Mouse (Mus musculus) forebrain, embryonic 13.5 days (tissue): ENCODE data around the gene Tbl3. TPM values are rescaled to one million over a fixed set of nuclear protein-coding genes. Genes with fewer than 3 reads are reported as not detected.
"Not testable (repeated sequence)": the region's sequence is repeated elsewhere in the genome, so short reads cannot be mapped to it uniquely, and the experiment has no call there.

Experiments used
- ATAC-seq: fragments of 200-750 bp; cut with Nextera tagmentation; 2 replicates; pipeline ENCODE4 v1.8.0; 2017
- H3K27ac ChIP-seq: fragments of 300-500 bp; sonication (generic); 2 replicates; pipeline ENCODE4 v1.5.1; 2015; ENCODE audit warnings: inconsistent platforms, mild to moderate bottlenecking, moderate library complexity
- H3K27me3 ChIP-seq: fragments of 300-500 bp; sonication (generic); 2 replicates; pipeline ENCODE4 v1.6.1; 2015; ENCODE audit warnings: mild to moderate bottlenecking, inconsistent platforms
- H3K36me3 ChIP-seq: fragments of 300-500 bp; sonication (generic); 2 replicates; pipeline ENCODE4 v1.6.1; 2015; ENCODE audit warnings: mild to moderate bottlenecking, inconsistent platforms; ENCODE audit not compliant: poor library complexity, severe bottlenecking
- H3K4me1 ChIP-seq: fragments of 300-500 bp; sonication (generic); 2 replicates; pipeline ENCODE4 v1.6.1; 2015; ENCODE audit warnings: inconsistent platforms
- H3K4me2 ChIP-seq: fragments of 300-500 bp; sonication (generic); 2 replicates; pipeline ENCODE4 v1.6.1; 2015; ENCODE audit warnings: inconsistent platforms, mild to moderate bottlenecking, moderate library complexity
- H3K4me3 ChIP-seq: fragments of 300-500 bp; sonication (generic); 2 replicates; pipeline ENCODE4 v1.5.1; 2015; ENCODE audit warnings: mild to moderate bottlenecking, inconsistent platforms
- H3K9ac ChIP-seq: fragments of 300-500 bp; sonication (generic); 2 replicates; pipeline ENCODE4 v1.6.1; 2015; ENCODE audit warnings: mild to moderate bottlenecking, inconsistent platforms
- H3K9me3 ChIP-seq: fragments of 300-500 bp; sonication (generic); replicated peaks from 2 replicates; pipeline ENCODE4 v1.6.1; 2016; ENCODE audit warnings: inconsistent platforms
- WGBS: fragments of 180-500 bp; shearing (Covaris S2); methylation state at CpG from one replicate; pipeline ENCODE4 v1.1.7; 2015; 5-methylcytosine and 5-hydroxymethylcytosine counted together
- polyA plus RNA-seq: library from polyadenylated mRNA; unstranded; fragments of >200 nt; fragmentation: Nextera tagmentation; extraction: Ambion mirVana; gene quantifications from 2 replicates; pipeline ENCODE4 v1.2.1, GENCODE M21; 2015

The Tbl3 gene
- polyA plus RNA-seq, 1 experiment from 2014 or later: 86.9 TPM

DNA sequence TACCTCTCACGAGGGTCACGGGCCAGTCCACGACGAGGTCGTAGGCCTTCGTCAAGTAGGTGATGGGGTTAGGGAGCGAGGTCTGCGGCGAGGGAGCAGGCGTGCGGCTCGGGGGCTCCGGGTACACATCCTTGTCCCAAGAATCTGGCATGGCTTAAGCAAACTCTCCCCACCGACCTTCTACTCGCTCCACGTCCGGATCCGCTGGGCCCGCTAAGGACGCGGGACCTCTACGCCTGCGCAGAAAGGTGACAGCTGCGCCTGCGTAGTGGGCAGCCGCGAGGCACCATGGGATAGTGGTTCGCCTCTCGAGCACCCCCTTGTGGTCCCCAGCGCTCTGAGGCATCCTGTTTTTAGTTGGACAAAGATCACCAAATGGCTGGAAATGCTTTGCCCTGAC is 16.7 kb upstream of the Tbl3 start, which contains the start of gene Ndufb10:
Gene Ndufb10 (minus strand): TSS at position 295 of the 400 bp plus-strand sequence.
- Histone ChIP-seq H3K9me3 (no peaks in the 10 kb centered on the region), H3K27ac (peak within 1 kb of the TSS; percentile 65), H3K4me1 (peaks cover 31% of the 10 kb centered on the region), H3K36me3 (peaks cover 17% of the 10 kb centered on the region), H3K27me3 (peaks cover 10% of the 10 kb centered on the region), H3K9ac (peak within 1 kb of the TSS; percentile 96), H3K4me3 (peak within 1 kb of the TSS; percentile 82), H3K4me2 (peak within 1 kb of the TSS; percentile 94)
- ATAC-seq: peak; percentile 74
- WGBS: under 1% methylated on average over 30 of the region's 30 CpGs

GRCm38 (mm10) chr17:24723881-24724180 is 16.4 kb upstream of the Tbl3 start:
- Histone ChIP-seq H3K36me3 (peaks cover 17% of the 10 kb centered on the region), H3K4me2 (peak overlapping the region; percentile 94), H3K9ac (peak overlapping the region; percentile 96), H3K27ac (peak overlapping the region; percentile 65; the same call in 1 of the 2 replicates), H3K9me3 (no peaks in the 10 kb centered on the region), H3K27me3 (peaks cover 10% of the 10 kb centered on the region), H3K4me1 (peaks cover 35% of the 10 kb centered on the region), H3K4me3 (peak overlapping the region; percentile 82)
- ATAC-seq: peak; percentile 1; the same call in 1 of the 2 replicates
- WGBS: under 1% methylated on average over 15 of the region's 15 CpGs

- Histone ChIP-seq H3K4me2 (peak overlapping the region; percentile 94), H3K4me3 (peak overlapping the region; percentile 82), H3K4me1 (peaks cover 39% of the 10 kb centered on the region), H3K9ac (peak overlapping the region; percentile 96), H3K36me3 (peaks cover 17% of the 10 kb centered on the region), H3K9me3 (no peaks in the 10 kb centered on the region), H3K27me3 (peaks cover 10% of the 10 kb centered on the region), H3K27ac (0 out of 2 replicates have a peak overlapping the region, but pooled peaks have one; percentile 65)
- ATAC-seq: no peak
- WGBS: 3% methylated on average over 12 of the region's 12 CpGs
These were observed 15.8 kb upstream of the Tbl3 start for GRCm38 (mm10) chr17:24723122-24723880.

DNA sequence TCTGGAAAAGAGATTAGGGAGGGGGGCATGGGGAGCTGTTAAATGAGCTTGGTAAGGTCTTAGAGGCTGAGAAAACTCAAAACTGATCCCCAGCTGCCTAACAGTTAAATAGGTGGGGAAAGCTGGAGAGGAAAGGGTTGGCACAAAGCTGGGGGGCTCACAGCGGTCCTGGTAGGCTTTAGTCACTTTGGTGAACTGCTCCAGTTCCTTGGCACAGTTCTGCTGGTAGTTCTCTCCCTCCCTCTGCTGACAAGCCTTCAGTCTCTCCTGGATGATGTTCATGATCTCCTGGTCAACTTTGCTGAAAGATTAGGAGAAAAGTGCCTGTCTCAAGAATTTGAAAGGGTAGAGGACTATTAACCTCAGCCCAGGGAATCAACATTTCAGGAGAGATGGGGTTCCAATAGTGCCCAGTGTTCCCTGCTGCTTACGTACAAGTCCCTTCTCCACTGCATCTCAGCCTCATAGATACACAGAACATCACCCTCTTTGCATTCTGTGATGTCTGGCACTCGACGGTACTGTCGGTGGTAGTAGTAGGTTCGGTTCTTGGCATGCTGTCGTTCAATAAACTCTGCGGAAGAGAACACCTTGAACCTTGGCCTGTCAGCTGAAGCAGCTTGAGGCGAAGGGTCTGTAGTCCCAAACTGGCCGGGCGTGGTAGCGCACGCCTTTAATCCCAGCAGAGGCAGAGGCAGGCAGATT is 14.9 kb upstream of the Tbl3 start:
- Histone ChIP-seq H3K4me1 (peaks cover 39% of the 10 kb centered on the region), H3K36me3 (peaks cover 23% of the 10 kb centered on the region), H3K27ac (no peak overlapping the region; the same call in 1 of the 2 replicates), H3K4me3 (peak overlapping the region; percentile 82), H3K4me2 (peak overlapping the region; percentile 87), H3K9ac (peak overlapping the region; percentile 50), H3K27me3 (0 out of 2 replicates have a peak, but pooled peaks cover 2% of the 10 kb centered on the region), H3K9me3 (no peaks in the 10 kb centered on the region)
- 41% methylated on average over 13 of the region's 13 CpGs for WGBS
- ATAC-seq: no peak

- Histone ChIP-seq H3K4me2 (peak overlapping the region; percentile 87), H3K36me3 (peaks cover 30% of the 10 kb centered on the region), H3K4me3 (peak overlapping the region; percentile 83), H3K4me1 (peaks cover 39% of the 10 kb centered on the region), H3K9ac (peak overlapping the region; percentile 68)
- not testable (repeated sequence) for H3K27me3 ChIP-seq, H3K9me3 ChIP-seq, ATAC-seq, H3K27ac ChIP-seq
- WGBS: 70% methylated on average over 7 of the region's 7 CpGs
These were observed 14.0 kb upstream of the Tbl3 start for GRCm38 (mm10) chr17:24721383-24721955.

DNA sequence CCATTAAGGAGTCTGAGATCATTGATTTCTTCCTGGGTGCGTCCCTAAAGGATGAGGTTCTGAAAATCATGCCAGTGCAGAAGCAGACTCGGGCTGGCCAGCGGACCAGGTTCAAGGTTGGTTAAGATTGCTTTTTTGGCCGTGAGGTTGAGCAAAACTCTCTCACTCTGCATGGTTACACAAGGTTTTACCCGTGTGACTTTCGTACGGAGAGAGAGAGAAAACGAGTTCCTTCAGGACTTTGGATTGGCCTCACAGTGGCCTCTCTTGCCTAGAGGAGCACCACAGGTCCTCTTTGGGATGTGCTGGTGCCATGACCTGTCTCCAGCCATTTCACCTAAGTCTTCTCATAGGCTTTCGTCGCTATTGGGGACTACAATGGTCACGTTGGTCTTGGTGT is 13.2 kb upstream of the Tbl3 start:
- Histone ChIP-seq H3K4me1 (peaks cover 39% of the 10 kb centered on the region), H3K36me3 (peaks cover 35% of the 10 kb centered on the region), H3K9ac (peak overlapping the region; percentile 89), H3K4me3 (peak overlapping the region; percentile 83), H3K4me2 (peak overlapping the region; percentile 87)
- not testable (repeated sequence) for ATAC-seq, H3K27ac ChIP-seq, H3K27me3 ChIP-seq, H3K9me3 ChIP-seq
- under 1% methylated on average over 11 of the region's 11 CpGs for WGBS

GRCm38 (mm10) chr17:24719494-24720222 is 12.2 kb upstream of the Tbl3 start:
- Histone ChIP-seq H3K4me1 (peaks cover 39% of the 10 kb centered on the region), H3K27me3 (no peaks in the 10 kb centered on the region), H3K4me3 (peak overlapping the region; percentile 83), H3K36me3 (peaks cover 35% of the 10 kb centered on the region), H3K27ac (peak overlapping the region; percentile 85), H3K4me2 (peak overlapping the region; percentile 87), H3K9me3 (no peaks in the 10 kb centered on the region), H3K9ac (peak overlapping the region; percentile 89)
- ATAC-seq: peak; percentile 99
- WGBS: under 1% methylated on average over 61 of the region's 61 CpGs

DNA sequence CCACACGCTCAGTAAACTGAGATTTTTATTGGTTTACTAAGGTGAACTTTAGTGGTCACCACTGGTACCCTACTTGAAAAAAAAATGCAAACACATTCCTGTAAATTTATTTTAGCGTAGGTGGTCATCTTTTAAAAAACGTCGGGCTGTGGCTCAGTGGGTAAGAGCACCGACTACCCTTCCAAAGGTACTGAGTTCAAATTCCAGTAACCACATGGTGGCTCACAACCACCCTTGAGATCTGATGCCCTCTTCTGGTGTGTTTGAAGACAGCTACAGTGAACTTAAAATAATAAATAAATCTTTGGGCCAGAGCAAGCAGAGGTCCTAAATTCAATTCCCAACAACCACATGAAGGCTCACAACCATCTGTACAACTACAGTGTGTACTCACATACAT is 11.5 kb upstream of the Tbl3 start:
- H3K27me3 ChIP-seq, ATAC-seq, H3K9me3 ChIP-seq, H3K27ac ChIP-seq: not testable (repeated sequence)
- peaks cover 35% of the 10 kb centered on the region for H3K36me3 ChIP-seq
- peak overlapping the region; percentile 87 for H3K4me2 ChIP-seq
- H3K4me1 ChIP-seq: peaks cover 36% of the 10 kb centered on the region
- H3K9ac ChIP-seq: peak overlapping the region; percentile 89
- peak overlapping the region; percentile 83 for H3K4me3 ChIP-seq
- 66% methylated on average over 5 of the region's 5 CpGs for WGBS

DNA sequence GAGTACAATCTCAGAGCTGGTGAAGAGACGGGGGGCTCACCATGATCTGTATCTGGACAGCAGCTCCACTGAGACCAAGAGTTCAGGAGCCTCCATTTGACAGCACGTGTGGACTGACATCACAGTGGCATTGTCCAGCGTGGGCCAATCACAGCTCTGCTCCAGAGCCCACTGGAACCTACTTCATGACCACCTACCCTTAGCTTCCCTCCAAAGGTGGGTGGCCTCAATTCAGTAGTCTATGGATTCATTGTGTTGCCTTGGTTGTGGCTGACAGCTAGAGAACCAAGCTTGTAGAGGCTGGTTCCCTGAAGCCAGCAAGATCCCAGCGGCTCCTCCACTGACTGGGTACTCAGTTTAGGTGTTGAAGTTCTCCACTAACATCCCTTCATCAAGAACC is 10.5 kb upstream of the Tbl3 start, which contains the start of the genes Rnf151 and Rps2:
Gene Rnf151 (minus strand): TSS at position 121 of the 400 bp plus-strand sequence.
Gene Rps2 (plus strand): TSS at position 174 of the 400 bp plus-strand sequence.
- H3K4me1 ChIP-seq: peaks cover 28% of the 10 kb centered on the region
- no peaks in the 10 kb centered on the region for H3K27me3 ChIP-seq
- H3K27ac ChIP-seq: no peak within 1 kb of the TSS
- H3K9me3 ChIP-seq: no peaks in the 10 kb centered on the region
- no peak for ATAC-seq
- 75% methylated on average over 4 of the region's 4 CpGs for WGBS
- H3K9ac ChIP-seq: peak within 1 kb of the TSS; percentile 89
- H3K4me3 ChIP-seq: peak within 1 kb of the TSS; percentile 83
- H3K4me2 ChIP-seq: peak within 1 kb of the TSS; percentile 87
- H3K36me3 ChIP-seq: peaks cover 35% of the 10 kb centered on the region

DNA sequence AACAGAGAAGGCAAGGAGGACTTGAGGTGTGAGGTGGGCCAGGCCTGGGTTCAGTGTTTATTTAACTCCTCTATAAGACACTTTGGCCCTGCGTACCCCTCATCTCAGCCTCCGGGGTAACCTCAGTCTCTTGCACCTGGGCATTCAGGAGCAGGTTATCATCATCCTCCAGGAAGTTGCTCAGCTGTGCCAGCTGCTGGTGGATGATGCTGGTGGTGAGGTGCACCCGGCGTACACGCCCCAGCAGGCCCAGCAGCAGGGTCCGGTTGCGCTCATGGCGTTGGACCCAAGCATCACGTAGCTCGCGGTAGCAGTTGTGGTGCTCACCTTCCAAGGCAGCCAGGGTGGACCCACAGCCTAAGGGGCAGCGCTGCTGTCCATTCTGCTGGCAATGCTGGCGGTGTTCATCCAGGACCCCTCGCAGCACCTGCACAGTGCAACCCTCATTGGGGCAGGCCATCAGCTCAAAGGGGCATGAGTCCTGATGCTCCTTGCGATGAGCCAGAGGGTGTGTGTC is 8.8 kb upstream of the Tbl3 start:
- no peaks in the 10 kb centered on the region for H3K9me3 ChIP-seq
- no peaks in the 10 kb centered on the region for H3K27me3 ChIP-seq
- no peak overlapping the region for H3K4me2 ChIP-seq
- no peak overlapping the region for H3K4me3 ChIP-seq
- no peak overlapping the region for H3K9ac ChIP-seq
- WGBS: 97% methylated on average over 15 of the region's 15 CpGs
- ATAC-seq: no peak
- H3K4me1 ChIP-seq: peaks cover 10% of the 10 kb centered on the region
- H3K27ac ChIP-seq: no peak overlapping the region
- peaks cover 20% of the 10 kb centered on the region for H3K36me3 ChIP-seq

DNA sequence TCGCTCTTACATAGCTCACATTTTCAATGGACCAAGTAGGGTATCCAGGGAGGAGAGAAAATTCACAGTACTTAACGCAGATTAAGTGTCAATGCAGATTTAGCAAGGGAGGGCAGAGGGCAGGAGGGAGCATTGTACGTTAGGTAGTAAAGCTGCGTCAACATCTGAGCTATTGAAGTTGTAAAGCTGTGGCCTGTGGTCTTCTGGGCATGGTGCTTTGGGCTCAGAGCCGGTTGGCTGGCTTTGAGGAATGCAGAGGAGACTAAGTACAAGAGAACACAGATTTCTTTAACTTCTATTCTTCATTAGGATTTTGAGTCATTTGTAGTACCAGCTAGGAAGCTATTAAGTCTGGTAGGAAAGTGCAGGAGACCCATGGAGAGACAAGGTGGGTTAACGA is 8.1 kb upstream of the Tbl3 start:
- Histone ChIP-seq H3K27ac (no peak overlapping the region), H3K4me3 (no peak overlapping the region), H3K4me1 (peaks cover 8% of the 10 kb centered on the region), H3K27me3 (no peaks in the 10 kb centered on the region), H3K9ac (no peak overlapping the region), H3K9me3 (no peaks in the 10 kb centered on the region), H3K4me2 (no peak overlapping the region), H3K36me3 (peaks cover 18% of the 10 kb centered on the region)
- WGBS: 41% methylated on average over 6 of the region's 6 CpGs
- no peak for ATAC-seq
